Mouse (Mus musculus) neural tube, embryonic 15.5 days (tissue): ENCODE data around the gene Nasp. TPM values are rescaled to one million over a fixed set of nuclear protein-coding genes. Genes with fewer than 3 reads are reported as not detected.

ENCODE experiments used
- ATAC-seq: fragments of 200-750 bp; cut with Nextera tagmentation; 2 replicates; pipeline ENCODE4 v1.8.0; 2017; ENCODE audit warnings: mild to moderate bottlenecking, moderate TSS enrichment, moderate library complexity; ENCODE audit not compliant: low FRiP score
- H3K27ac ChIP-seq: fragments of 300-500 bp; sonication (generic); replicated peaks from 2 replicates; pipeline ENCODE4 v1.5.1; 2015; ENCODE audit warnings: mild to moderate bottlenecking, inconsistent platforms
- H3K27me3 ChIP-seq: fragments of 300-500 bp; sonication (generic); replicated peaks from 2 replicates; pipeline ENCODE4 v1.6.1; 2015; ENCODE audit warnings: inconsistent platforms
- H3K36me3 ChIP-seq: fragments of 300-500 bp; sonication (generic); 2 replicates; pipeline ENCODE4 v1.6.1; 2015; ENCODE audit warnings: inconsistent platforms
- H3K4me1 ChIP-seq: fragments of 300-500 bp; sonication (generic); 2 replicates; pipeline ENCODE4 v1.6.1; 2015; ENCODE audit warnings: inconsistent platforms
- H3K4me2 ChIP-seq: fragments of 300-500 bp; sonication (generic); 2 replicates; pipeline ENCODE4 v1.6.1; 2015; ENCODE audit warnings: inconsistent platforms, mild to moderate bottlenecking, moderate library complexity
- H3K4me3 ChIP-seq: fragments of 300-500 bp; sonication (generic); replicated peaks from 2 replicates; pipeline ENCODE4 v1.5.1; 2015; ENCODE audit warnings: mild to moderate bottlenecking, inconsistent platforms
- H3K9ac ChIP-seq: fragments of 300-500 bp; sonication (generic); replicated peaks from 2 replicates; pipeline ENCODE4 v1.6.1; 2015; ENCODE audit warnings: mild to moderate bottlenecking, inconsistent platforms
- H3K9me3 ChIP-seq: fragments of 300-500 bp; sonication (generic); replicated peaks from 2 replicates; pipeline ENCODE4 v1.6.1; 2016; ENCODE audit warnings: inconsistent platforms
- WGBS: fragments of 180-500 bp; shearing (Covaris S2); methylation state at CpG from one replicate; pipeline ENCODE4 v1.1.7; 2015; ENCODE audit warnings: mixed read lengths; 5-methylcytosine and 5-hydroxymethylcytosine counted together
- polyA plus RNA-seq: library from polyadenylated mRNA; unstranded; fragments of >200 nt; fragmentation: Nextera tagmentation; extraction: Ambion mirVana; gene quantifications from 2 replicates; pipeline ENCODE4 v1.2.1, GENCODE M21; 2015

Gene Nasp
- polyA plus RNA-seq, 1 experiment from 2014 or later = 79.3 TPM

DNA sequence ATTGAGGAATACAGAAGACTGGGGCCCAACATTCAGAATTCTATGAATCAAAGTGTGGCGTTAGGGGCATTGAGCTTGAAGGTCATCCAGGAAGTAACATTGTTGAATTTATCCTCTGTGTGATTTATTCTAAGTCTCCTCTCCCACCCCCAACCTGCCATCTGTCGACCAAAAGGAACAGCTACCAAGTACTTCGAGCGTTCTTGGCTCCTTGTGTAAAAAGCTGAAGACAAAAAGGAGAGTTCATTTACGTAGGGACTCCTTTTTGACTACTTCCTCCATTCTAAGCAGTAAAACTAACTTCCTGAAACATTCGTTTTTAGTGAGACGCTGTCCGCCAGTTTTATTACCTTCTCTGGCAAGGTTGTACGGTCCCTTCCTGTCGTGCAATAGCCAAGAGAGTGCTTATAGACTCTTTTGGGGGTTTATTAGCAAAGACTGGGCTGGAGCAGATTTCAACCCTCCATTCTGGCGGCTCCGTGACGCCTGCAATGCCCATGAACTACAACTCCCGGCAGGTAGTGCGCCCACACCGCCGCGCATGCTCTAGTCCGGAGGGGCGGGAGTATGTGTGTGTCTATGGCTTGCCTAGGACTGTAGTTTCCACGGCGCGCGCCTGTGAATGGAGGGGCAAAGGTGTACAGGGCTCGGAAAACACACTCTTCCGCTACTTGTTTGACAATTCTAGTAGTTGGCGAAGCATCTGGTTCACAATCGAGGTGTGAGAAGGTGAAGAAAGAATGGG is 71.0 kb downstream of the Nasp start:
- 0% methylated on average over 28 of the region's 28 CpGs for WGBS

DNA sequence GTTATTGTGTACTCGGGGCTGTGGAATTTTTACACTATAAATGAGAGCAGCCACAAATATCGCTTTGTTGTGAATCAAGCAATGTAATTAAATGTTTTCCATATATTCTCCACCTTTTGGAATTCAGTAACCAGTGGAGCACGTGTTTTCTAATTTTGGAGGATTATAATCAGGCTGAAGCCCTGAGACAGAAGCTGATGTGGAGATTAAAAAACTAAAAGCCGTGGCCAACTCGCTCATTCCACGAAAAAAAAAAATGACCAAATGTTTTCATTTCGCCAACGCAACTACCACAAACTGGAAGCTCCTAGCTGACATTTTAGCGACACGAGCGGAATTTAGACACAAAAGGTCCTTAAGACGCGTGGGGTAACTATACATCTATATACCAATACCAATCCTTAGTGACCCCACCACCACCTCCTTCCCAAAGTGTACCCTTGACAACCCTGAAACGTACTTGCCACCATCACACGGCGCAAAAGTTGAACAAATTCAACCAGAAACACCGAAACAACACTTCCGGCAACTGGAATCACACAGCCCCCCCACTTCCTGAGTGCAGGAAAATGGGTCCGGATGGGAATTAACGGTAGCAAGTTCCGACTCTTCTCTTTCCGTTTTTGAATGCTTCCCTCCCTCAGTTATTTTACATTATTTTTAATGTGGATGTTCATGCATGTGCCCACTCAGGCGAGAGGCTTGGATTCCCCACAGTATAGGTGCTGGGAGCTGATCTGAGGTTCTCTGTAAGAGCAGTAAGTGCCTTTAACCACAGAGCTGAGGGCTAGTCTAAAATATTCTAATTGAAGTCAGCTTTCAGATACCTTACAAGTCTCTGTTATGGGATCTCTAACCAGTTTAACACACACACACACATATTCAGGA is 72.1 kb downstream of the Nasp start, which contains the start of gene Tmem69:
TSS of gene Tmem69 (minus strand) at position 524 of the 888 bp plus-strand sequence.
- Histone ChIP-seq H3K27me3 (no peaks in the 10 kb centered on the region), H3K9me3 (no peaks in the 10 kb centered on the region), H3K36me3 (peaks cover 13% of the 10 kb centered on the region), H3K27ac (peak within 1 kb of the TSS; percentile 95), H3K4me2 (peak within 1 kb of the TSS; percentile 81), H3K4me3 (peak within 1 kb of the TSS; percentile 93), H3K9ac (peak within 1 kb of the TSS; percentile 76), H3K4me1 (peaks cover 24% of the 10 kb centered on the region)
- no peak for ATAC-seq
- WGBS = 5% methylated on average over 23 of the region's 23 CpGs

More for the DNA sequence above, 71.0 kb downstream of the Nasp start:
- no peaks in the 10 kb centered on the region for H3K9me3 ChIP-seq
- peak overlapping the region; percentile 81 for H3K4me2 ChIP-seq
- H3K36me3 ChIP-seq = peaks cover 13% of the 10 kb centered on the region
- ATAC-seq = peak; percentile 98
- peak overlapping the region; percentile 95 for H3K27ac ChIP-seq
- H3K9ac ChIP-seq = peak overlapping the region; percentile 76
- peaks cover 26% of the 10 kb centered on the region for H3K4me1 ChIP-seq
- H3K27me3 ChIP-seq = no peaks in the 10 kb centered on the region
- peak overlapping the region; percentile 93 for H3K4me3 ChIP-seq

DNA sequence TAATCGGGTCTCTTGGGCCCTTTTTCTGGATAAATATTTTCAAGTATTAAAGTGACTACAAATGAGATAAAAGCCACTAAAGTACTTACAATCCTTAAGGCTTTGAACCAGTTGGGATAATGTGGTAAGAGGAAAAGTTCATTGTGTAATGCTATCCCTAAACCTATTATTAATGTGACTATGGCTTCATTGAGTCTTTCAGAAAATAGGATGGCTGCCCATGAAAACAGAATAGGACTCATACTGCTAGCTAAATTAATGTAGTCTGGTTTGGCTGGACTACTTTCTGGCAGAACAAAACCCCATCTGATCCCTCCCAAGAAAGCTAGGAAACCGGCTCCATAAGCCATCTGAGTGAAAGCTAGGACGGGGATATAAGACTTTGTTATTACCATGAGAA is 74.7 kb downstream of the Nasp start:
- WGBS = 90% methylated on average over 3 of the region's 3 CpGs
- H3K36me3 ChIP-seq = peaks cover 13% of the 10 kb centered on the region
- H3K4me3 ChIP-seq = no peak overlapping the region
- no peak for ATAC-seq
- H3K9ac ChIP-seq = no peak overlapping the region
- H3K27me3 ChIP-seq = no peaks in the 10 kb centered on the region
- H3K27ac ChIP-seq = no peak overlapping the region
- peaks cover 13% of the 10 kb centered on the region for H3K4me1 ChIP-seq
- H3K4me2 ChIP-seq = no peak overlapping the region
- H3K9me3 ChIP-seq = no peaks in the 10 kb centered on the region

Other genes with a start within 250 kb of the Nasp start
- gene Mast2, start 163.8 kb downstream of the Nasp start, polyA plus RNA-seq = 29.7 and 34.1 TPM in 2 replicates
- 11.9 and 13.7 TPM in 2 replicates for gene Ipp, start 120.4 kb downstream of the Nasp start, polyA plus RNA-seq
- gene Tmem69, start 72.0 kb downstream of the Nasp start, polyA plus RNA-seq = 23.8 and 27.7 TPM in 2 replicates
- gene Gpbp1l1, start 70.3 kb downstream of the Nasp start, polyA plus RNA-seq = 12.0 and 17.6 TPM in 2 replicates
- gene Ccdc17, start 31.3 kb downstream of the Nasp start, polyA plus RNA-seq = 3.0 and 4.5 TPM in 2 replicates
- 717 and 746 TPM in 2 replicates for gene Akr1a1, start 23.7 kb upstream of the Nasp start, polyA plus RNA-seq
- 443 and 606 TPM in 2 replicates for gene Prdx1, start 57.6 kb upstream of the Nasp start, polyA plus RNA-seq
- gene Mmachc, start 80.5 kb upstream of the Nasp start, polyA plus RNA-seq = 20.0 and 22.7 TPM in 2 replicates
- gene Ccdc163, start 80.6 kb upstream of the Nasp start, polyA plus RNA-seq = 9.7 and 11.3 TPM in 2 replicates
- 3.0 and 3.3 TPM in 2 replicates for gene Tesk2, start 93.0 kb upstream of the Nasp start, polyA plus RNA-seq
- 27.2 and 33.4 TPM in 2 replicates for gene Toe1, start 179.7 kb upstream of the Nasp start, polyA plus RNA-seq
- 5.6 and 7.5 TPM in 2 replicates for gene Mutyh, start 179.8 kb upstream of the Nasp start, polyA plus RNA-seq
- gene Hpdl, start 193.8 kb upstream of the Nasp start, polyA plus RNA-seq = 1.4 and 1.8 TPM in 2 replicates
- gene Zswim5, start 249.4 kb upstream of the Nasp start, polyA plus RNA-seq = 4.2 and 4.4 TPM in 2 replicates